Mouse (Mus musculus) retina, adult 2 months (tissue): ENCODE data around the gene Atxn1.

ENCODE experiments used
- DNase-seq: peaks from one replicate; pipeline ENCODE4 v3.0.0-alpha.2; 2012; ENCODE audit warnings: low read depth, low spot score

Gene Atxn1

DNA sequence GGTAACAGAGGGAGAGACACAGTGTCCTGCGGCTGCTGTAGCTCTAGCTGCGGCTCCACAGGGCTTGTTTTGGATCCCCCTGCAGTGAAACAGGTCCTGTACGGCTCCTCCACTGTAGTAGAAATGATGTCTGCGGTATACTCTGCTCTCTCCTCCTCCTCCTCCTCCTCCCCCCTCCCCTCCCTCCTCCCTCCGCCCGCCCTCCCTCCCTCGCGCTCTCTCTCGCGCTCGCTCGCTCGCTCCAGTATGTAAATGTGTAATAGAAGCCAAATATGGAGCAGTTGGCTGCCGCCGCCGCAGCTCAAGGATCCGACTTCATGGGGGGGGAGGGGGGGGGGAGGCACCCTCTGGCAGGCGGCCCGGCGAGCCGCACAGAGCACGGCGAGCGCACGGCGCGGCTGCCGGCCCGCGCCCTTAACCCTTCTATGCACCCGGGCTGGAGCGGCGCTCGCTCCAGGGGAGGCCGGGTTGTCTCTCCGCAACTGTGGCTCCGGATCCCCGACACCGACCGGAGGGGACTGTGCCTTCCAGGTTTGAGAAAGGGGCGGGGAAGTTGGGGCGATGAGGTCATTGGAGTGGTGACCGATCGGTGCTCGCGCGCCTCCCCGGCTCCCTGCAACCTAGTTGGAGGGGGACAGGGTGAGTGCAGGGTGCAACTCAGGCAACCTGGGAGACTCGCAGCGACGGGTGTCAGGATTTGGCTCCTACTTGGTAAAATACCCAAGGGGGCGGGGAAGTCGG is at the start of gene Atxn1:
TSS of gene Atxn1 (minus strand) at position 156 of the 741 bp plus-strand sequence.
- DNase-seq = peak; percentile 64

- no peak for DNase-seq
These were observed 46.4 kb upstream of the Atxn1 start for GRCm38 (mm10) chr13:46011232-46011631.

- DNase-seq = no peak
These were observed 45.3 kb upstream of the Atxn1 start for GRCm38 (mm10) chr13:46010075-46010474.

GRCm38 (mm10) chr13:46008831-46009666 is 44.2 kb upstream of the Atxn1 start:
- no peak for DNase-seq

- no peak for DNase-seq
These were observed 41.6 kb upstream of the Atxn1 start for GRCm38 (mm10) chr13:46006211-46007102.

GRCm38 (mm10) chr13:46005656-46006055 is 40.8 kb upstream of the Atxn1 start:
- no peak for DNase-seq

GRCm38 (mm10) chr13:46001356-46001755 is 36.5 kb upstream of the Atxn1 start:
- DNase-seq = no peak

GRCm38 (mm10) chr13:45992953-45993352 is 28.1 kb upstream of the Atxn1 start:
- DNase-seq = no peak

DNA sequence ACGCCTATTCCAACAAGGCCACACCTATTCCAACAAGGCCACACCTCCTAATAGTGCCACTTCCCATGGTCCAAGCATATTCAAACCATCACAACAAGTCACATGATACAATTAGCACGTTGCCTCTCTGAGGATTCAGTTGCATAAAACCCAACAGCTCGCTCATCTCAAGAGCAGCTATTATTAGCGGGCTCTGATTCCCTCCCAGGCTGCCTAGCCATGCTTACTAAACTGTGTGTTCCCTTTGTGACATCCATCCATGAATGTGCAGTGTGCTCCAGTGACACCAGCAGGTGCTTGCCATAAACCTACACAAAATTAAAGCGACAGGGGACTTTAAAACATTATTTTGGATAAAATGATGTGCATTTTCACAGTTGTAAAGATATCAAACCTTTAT is 25.7 kb upstream of the Atxn1 start:
- DNase-seq = no peak

DNA sequence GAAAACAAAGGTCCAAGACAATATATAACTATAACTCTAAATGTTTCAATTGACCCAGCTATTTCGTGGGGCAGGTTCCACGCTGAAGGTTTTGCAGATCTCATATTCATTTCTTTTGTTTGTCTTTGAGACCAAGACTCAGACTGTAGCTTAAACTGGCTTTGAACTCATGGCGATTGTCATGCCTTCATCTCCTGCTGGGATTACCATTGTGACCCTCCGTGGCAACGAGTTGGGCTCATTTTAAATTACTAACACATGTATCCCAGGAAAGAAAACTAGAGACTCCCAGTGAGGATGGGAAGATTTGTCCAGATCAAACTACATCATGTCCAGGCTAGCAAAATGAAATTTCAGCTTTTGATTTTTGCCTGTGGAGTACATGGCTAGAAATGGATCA is 14.4 kb upstream of the Atxn1 start:
- no peak for DNase-seq

DNA sequence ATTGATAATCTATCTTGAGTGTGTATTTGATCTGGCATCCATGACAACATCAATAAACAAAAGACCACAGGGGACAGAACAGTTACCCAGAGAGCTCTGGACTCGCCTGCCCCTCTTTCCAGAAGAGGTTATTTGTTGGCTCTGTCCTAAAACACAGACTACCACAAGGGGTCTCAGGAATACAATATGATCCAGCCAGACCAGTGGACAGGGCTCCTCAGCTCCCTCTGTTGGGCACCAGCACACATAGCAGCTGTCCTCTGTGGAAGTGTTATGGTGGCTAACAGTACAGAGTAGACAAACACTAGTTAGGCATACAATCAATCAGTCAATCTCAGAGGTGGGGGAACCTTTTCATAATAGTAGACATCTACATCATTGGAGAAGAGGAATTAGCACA is 12.1 kb upstream of the Atxn1 start:
- peak; percentile 23 for DNase-seq

- DNase-seq = no peak
These were observed 9.8 kb upstream of the Atxn1 start for GRCm38 (mm10) chr13:45974651-45975050.

- DNase-seq = no peak
These were observed 9.2 kb upstream of the Atxn1 start for GRCm38 (mm10) chr13:45973972-45974490.

DNA sequence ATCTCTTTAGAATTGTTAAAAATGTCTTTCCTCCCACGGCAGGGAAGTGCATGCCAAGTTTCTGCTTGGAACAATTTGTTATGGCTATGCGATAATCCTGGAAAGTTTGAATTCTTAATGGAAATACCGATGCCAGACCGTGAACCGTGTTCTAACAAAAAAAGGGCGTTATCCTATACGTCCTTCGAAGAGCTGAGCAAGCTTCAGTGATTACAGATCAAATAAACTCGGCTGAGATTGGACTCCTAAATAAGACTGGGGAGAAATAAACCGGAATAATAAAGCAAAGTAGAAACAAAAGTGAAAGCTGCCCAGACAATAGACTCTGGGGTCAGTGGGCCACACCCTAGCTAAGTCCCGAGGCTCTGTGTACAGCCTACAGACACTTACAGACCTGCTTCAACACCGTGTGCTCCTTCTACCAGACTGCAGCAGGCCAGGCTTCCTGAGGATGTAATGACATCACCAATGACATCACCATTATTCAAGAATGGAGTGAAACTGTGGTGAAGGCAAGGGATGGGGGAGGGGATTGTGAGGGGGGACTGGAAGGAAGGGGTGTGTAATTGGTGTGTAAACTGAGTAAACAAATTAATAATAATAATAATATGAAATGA is 6.2 kb upstream of the Atxn1 start:
- DNase-seq = no peak

DNA sequence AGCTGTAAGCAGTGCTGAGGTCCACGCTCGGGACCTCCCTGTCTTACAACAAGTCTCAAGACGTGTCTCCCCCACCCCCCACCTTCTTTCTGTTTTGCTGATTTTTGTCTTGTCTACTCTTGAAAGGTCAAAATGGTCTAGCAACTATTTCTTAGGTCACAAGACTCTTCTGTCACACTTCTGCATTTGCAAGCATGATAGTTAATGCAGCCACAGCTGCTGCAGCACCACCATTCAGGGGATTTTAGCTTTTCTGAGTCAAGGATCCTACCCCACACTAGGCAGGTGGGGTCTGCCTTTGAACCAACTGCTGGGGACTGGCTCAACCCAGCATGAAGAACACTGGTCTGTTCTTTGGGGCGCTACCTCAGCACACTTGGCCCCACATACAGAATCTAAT is 3.4 kb upstream of the Atxn1 start:
- no peak for DNase-seq

DNA sequence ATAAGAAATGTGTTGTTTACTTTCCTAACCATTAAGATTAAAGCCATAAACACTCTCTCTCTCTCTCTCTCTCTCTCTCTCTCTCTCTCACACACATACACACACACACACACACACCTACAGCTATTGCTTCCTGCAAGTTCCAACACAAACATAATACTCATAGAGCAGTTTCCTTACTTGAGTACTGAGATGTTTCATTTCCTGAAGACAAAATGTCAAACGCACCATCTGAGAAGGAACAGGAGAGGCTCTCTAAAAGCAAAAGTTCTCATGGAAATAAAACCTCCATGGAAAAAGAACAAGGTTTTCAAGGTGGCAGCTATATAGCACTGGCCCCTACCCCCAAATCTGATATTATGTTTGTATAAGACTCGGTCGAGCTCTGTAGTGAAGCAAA is 2.6 kb upstream of the Atxn1 start:
- DNase-seq = no peak

DNA sequence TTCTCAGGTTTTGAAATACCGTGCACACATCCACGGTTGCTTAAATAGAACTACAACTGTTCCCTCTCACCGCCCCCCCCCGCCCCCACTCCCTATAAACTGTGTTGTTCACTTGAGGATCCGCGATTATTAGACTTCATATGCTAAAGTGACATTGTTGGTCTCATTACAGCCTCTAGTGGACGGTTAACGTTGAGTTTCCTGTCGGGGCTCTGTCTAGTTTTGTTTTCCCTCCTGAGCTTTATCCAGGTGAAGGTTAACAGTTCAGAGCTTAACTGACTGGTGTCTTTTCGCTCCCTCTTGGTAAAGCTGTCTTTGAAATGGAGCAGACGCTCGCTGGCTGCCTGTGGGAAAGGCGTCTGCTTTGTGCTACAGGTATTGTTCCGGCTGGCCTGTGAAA is 1.8 kb upstream of the Atxn1 start:
- DNase-seq = peak; percentile 63

- peak; percentile 47 for DNase-seq
These were observed 1.0 kb upstream of the Atxn1 start for GRCm38 (mm10) chr13:45965594-45966432.

- peak; percentile 53 for DNase-seq
These were observed 416 bp downstream of the Atxn1 start for GRCm38 (mm10) chr13:45964331-45964852.
